Mouse (Mus musculus): Measurements from ENCODE around the gene Tmco4. TPM values are rescaled to one million over a fixed set of nuclear protein-coding genes. Genes with fewer than 3 reads are reported as not detected.

The Tmco4 gene
- polyA plus RNA-seq, 1 experiment from 2014 or later: 0.96 TPM

DNA sequence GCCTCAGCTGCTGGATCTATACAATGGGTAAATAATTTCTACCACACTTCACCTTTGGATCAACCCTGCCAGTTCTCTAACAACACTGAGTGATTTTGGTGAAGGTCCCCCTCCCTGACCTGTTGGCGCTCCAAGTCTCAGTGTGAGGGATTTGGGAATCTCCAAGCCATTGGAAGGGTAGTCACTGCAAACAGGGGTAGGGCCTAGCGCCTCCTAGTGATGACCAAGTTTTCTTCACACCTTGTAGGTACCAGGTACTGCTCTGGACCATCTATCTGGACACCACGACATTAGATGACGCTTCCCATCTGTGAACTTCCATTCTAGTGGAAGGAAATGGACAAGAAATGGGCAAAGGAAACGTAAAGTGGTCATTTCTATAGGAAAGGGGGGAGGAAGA is 103.2 kb downstream of the Tmco4 start:
- H3K9ac ChIP-seq: no peak overlapping the region
- no peaks in the 10 kb centered on the region for H3K36me3 ChIP-seq (replicated peaks)
- no peak for ATAC-seq (ENCODE audit: low FRiP score)
- peaks cover 15% of the 10 kb centered on the region for H3K4me1 ChIP-seq
- peaks cover 68% of the 10 kb centered on the region for H3K27me3 ChIP-seq
- no peak overlapping the region for H3K27ac ChIP-seq
- 15% methylated on average over 5 of the region's 5 CpGs for WGBS
- peak overlapping the region; percentile 53 for H3K4me3 ChIP-seq (replicated peaks)
- H3K4me2 ChIP-seq: peak overlapping the region; percentile 86
- no peaks in the 10 kb centered on the region for H3K9me3 ChIP-seq

DNA sequence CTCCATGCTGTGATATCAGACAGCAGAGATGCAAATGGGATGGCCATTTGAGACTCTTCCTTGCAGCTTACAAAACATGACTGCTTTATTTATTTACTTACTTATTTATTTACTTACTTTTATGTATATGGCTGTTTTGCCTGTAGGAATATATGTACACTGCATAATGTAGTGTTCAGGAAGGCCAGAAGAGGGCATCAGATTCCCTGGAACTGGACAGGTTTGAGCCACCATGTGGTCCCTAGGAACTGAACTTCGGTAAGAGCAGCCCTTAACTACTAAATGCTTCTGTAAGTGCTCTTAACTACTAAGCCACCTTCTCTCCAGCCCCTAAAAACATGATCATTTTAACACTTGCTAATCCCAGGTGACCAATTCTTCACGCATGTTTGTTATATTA is 105.6 kb downstream of the Tmco4 start:
- Histone ChIP-seq H3K4me2 (no peak overlapping the region), H3K27me3 (peaks cover 48% of the 10 kb centered on the region), H3K4me1 (peaks cover 29% of the 10 kb centered on the region), H3K36me3 (replicated peaks) (no peaks in the 10 kb centered on the region), H3K9ac (no peak overlapping the region), H3K9me3 (no peaks in the 10 kb centered on the region), H3K4me3 (replicated peaks) (no peak overlapping the region), H3K27ac (no peak overlapping the region)
- ATAC-seq (ENCODE audit: low FRiP score): no peak
- WGBS: 33% methylated on average over 2 of the region's 2 CpGs

DNA sequence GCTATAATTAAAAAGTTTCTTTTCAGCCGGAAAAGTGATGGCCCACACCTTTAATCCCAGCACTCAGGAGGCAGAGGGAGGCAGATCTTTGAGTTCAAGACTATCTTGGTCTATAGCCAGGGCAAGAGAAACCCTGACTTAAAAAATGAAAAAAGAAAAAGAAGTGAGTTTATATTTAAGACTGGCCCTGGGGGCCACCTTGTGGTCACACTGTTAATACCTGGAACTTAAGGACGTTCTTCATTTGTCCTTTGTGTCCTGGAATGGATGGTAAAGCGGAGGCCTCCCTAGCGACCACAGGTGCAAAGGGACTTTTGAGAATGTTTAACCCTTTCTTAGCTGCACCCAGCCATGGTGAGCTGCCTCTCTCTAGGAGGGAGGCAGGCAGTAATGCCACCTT is 106.0 kb downstream of the Tmco4 start:
- H3K36me3 ChIP-seq (replicated peaks): no peaks in the 10 kb centered on the region
- no peak overlapping the region for H3K4me3 ChIP-seq (replicated peaks)
- H3K4me2 ChIP-seq: no peak overlapping the region
- peaks cover 44% of the 10 kb centered on the region for H3K27me3 ChIP-seq
- 13% methylated on average over 4 of the region's 4 CpGs for WGBS
- no peak overlapping the region for H3K27ac ChIP-seq
- no peak for ATAC-seq (ENCODE audit: low FRiP score)
- no peaks in the 10 kb centered on the region for H3K9me3 ChIP-seq
- H3K9ac ChIP-seq: no peak overlapping the region
- H3K4me1 ChIP-seq: peaks cover 32% of the 10 kb centered on the region

DNA sequence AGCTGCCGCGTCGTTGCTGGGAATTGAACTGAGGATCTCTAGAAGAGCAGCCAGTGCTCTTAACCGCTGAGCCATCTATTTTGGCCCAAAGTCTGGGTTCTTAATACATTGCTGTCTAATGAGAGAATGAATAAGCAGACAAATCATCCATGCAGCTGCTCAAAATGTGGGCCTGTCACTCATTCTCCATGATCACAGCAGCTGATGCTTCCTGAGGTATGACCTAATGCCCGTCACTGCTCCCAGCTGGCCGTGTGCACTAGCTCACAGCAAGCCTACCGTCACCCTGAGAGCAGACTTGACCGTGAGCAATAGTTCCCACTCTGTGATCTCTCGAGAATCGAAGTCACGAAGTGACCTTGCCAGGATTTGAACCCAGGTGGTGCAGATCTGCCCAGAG is 106.8 kb downstream of the Tmco4 start:
- H3K4me3 ChIP-seq (replicated peaks): no peak overlapping the region
- H3K9ac ChIP-seq: no peak overlapping the region
- H3K36me3 ChIP-seq (replicated peaks): no peaks in the 10 kb centered on the region
- 83% methylated on average over 11 of the region's 11 CpGs for WGBS
- peaks cover 31% of the 10 kb centered on the region for H3K4me1 ChIP-seq
- H3K9me3 ChIP-seq: no peaks in the 10 kb centered on the region
- H3K27me3 ChIP-seq: peaks cover 40% of the 10 kb centered on the region
- no peak overlapping the region for H3K4me2 ChIP-seq
- ATAC-seq (ENCODE audit: low FRiP score): no peak
- H3K27ac ChIP-seq: no peak overlapping the region

DNA sequence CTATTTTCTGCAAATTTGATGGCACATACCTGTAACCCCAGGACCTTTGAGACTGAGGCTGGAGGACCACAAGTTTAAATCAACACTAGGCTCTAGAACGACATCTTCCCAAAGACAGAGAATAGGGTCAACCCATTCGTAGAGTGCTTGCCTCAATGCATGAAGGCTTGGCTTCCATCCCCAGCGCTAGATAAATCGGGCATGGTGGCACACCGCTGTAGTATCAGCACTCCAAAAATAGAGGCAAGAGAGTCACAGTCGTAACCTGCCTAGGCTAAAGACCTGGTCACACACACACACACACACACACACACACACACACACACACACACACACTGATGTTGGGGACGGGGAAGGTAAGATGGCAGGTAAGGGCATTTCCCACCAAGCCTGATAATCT is 107.6 kb downstream of the Tmco4 start:
- no peak for ATAC-seq (ENCODE audit: low FRiP score)
- WGBS: 93% methylated on average over 7 of the region's 7 CpGs
- Histone ChIP-seq H3K9me3 (no peaks in the 10 kb centered on the region), H3K36me3 (replicated peaks) (no peaks in the 10 kb centered on the region), H3K4me1 (peaks cover 23% of the 10 kb centered on the region), H3K4me2 (no peak overlapping the region), H3K9ac (no peak overlapping the region), H3K27me3 (peaks cover 40% of the 10 kb centered on the region), H3K4me3 (replicated peaks) (no peak overlapping the region), H3K27ac (no peak overlapping the region)

DNA sequence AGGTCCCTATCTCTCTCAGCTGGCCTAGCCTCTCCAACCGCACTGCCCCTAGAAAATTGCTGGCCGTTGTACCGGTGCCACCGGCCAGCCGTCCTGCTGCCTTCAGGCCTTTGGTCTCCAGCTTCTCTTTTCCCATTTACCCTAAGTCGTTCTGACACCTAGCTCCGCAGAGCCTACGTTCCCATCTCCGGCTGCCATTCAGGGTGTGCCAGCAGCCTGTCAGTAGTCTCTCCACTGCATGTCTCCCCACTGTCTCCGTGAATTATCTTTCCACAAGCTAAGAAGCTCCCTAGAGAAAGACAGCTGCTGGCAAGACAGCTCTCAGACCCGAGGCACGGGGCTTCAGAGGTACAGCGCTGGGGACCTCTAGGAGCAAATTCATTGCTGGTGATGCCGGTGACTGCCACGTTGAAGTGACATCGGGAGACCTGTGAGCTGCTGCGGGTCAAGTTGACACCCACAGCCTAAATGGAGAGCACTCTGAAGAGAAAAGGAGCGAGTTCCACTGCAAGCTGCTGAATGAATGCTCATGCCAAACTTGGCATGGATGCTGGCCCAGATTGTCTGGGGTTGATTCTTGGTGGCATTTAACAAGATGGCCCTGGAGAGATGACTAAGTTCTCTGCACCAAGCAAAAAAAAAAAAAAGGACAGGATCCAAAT is 108.7 kb downstream of the Tmco4 start:
- no peak overlapping the region for H3K9ac ChIP-seq
- no peaks in the 10 kb centered on the region for H3K9me3 ChIP-seq
- 83% methylated on average over 18 of the region's 18 CpGs for WGBS
- peaks cover 18% of the 10 kb centered on the region for H3K4me1 ChIP-seq
- H3K4me3 ChIP-seq (replicated peaks): no peak overlapping the region
- H3K27ac ChIP-seq: 0 out of 2 replicates have a peak overlapping the region, but pooled peaks have one; percentile 31
- H3K27me3 ChIP-seq: peaks cover 31% of the 10 kb centered on the region
- H3K4me2 ChIP-seq: no peak overlapping the region
- H3K36me3 ChIP-seq (replicated peaks): no peaks in the 10 kb centered on the region
- no peak for ATAC-seq (ENCODE audit: low FRiP score)

DNA sequence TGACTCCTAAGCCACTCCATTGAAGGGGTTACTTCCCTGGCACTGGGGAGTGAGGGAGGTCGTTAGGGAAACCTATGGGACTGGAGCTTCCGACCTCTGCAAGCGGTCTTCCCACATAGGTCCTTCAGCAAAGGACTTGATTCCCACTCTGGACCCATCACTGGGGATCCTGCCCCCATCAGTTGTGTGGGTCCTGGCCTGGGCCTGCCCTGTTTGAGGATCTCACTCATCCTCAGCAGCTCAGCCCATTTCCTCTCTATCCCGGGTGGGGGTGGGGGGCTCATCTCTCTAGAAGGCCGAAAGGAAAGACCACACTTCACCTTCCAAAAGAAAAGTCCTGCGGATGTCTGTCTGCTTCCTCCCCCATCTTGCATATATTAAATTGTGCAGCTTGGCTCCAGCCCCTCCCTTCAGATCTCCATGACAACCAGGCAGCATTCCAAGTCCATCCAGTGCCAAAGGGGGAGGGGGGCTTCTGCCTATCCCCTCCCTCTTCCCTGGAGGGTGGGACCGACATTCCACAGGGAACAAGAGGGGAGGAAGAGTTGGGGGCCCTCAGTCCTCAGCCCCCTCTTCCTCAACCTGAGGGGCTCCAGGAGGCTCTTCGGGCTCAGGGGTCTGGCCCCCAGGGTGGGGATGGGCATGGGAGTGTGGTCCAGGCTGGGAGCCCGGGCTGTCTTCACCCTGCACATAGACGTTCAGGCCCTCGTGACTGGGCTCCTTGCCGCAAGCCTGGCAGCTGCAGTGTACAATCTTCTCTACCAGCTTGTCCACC is 110.3 kb downstream of the Tmco4 start:
- peak; percentile 77 for ATAC-seq (ENCODE audit: low FRiP score)
- 0 out of 2 replicates have a peak overlapping the region, but pooled peaks have one; percentile 13 for H3K4me3 ChIP-seq (replicated peaks)
- H3K4me2 ChIP-seq: peak overlapping the region; percentile 48
- peaks cover 19% of the 10 kb centered on the region for H3K27me3 ChIP-seq
- H3K36me3 ChIP-seq (replicated peaks): no peaks in the 10 kb centered on the region
- H3K27ac ChIP-seq: peak overlapping the region; percentile 61; the same call in 1 of the 2 replicates
- H3K9me3 ChIP-seq: no peaks in the 10 kb centered on the region
- peaks cover 18% of the 10 kb centered on the region for H3K4me1 ChIP-seq
- H3K9ac ChIP-seq: 0 out of 2 replicates have a peak overlapping the region, but pooled peaks have one; percentile 14
- 23% methylated on average over 11 of the region's 12 CpGs for WGBS

DNA sequence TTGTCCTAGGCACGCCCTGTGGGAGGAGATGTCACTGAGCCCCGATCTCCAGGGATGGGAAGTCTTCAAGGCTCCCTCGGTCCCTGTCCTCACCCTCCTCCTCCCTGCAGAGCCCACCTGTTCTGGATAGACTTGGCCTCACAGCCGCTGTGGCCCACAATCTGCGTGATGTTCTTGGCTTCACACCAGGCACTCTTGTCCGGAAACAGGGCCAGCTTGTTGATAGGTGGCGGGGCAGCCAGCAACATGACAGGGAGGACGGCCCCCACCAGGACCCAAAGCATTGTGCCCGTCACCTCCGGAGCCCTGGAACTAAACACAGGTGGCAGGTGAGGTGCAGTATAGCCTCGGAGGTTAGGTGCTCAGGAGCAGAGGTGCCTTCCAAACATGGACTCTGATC is 112.6 kb downstream of the Tmco4 start:
- H3K4me3 ChIP-seq (replicated peaks): no peak overlapping the region
- no peak for ATAC-seq (ENCODE audit: low FRiP score)
- no peaks in the 10 kb centered on the region for H3K36me3 ChIP-seq (replicated peaks)
- no peak overlapping the region for H3K9ac ChIP-seq
- H3K27ac ChIP-seq: no peak overlapping the region
- WGBS: 75% methylated on average over 11 of the region's 11 CpGs
- peaks cover 38% of the 10 kb centered on the region for H3K27me3 ChIP-seq
- no peak overlapping the region for H3K4me2 ChIP-seq
- peaks cover 18% of the 10 kb centered on the region for H3K4me1 ChIP-seq
- H3K9me3 ChIP-seq: no peaks in the 10 kb centered on the region

DNA sequence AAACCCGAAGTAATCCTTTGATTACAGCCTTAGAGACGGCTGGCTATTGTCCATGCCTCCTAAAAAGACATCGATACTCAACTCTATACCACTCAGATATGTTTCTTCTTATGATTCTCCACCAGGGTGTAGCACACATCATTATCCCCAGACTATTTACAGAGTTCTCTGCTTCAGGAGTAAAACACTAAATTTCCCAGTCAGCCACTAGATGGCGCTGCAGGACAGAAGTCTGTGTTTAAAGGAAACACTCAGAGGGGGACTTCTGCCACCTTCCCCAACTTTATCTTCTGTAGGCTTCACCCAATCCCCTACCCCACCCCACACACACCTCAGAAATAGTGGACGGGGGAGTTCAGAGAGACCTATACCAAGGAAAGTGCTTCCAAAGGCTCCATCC is 113.3 kb downstream of the Tmco4 start:
- Histone ChIP-seq H3K4me1 (peaks cover 22% of the 10 kb centered on the region), H3K36me3 (replicated peaks) (no peaks in the 10 kb centered on the region), H3K27ac (no peak overlapping the region), H3K4me2 (no peak overlapping the region), H3K4me3 (replicated peaks) (no peak overlapping the region), H3K9me3 (no peaks in the 10 kb centered on the region), H3K27me3 (peaks cover 45% of the 10 kb centered on the region), H3K9ac (no peak overlapping the region)
- 24% methylated on average over 5 of the region's 5 CpGs for WGBS
- no peak for ATAC-seq (ENCODE audit: low FRiP score)

DNA sequence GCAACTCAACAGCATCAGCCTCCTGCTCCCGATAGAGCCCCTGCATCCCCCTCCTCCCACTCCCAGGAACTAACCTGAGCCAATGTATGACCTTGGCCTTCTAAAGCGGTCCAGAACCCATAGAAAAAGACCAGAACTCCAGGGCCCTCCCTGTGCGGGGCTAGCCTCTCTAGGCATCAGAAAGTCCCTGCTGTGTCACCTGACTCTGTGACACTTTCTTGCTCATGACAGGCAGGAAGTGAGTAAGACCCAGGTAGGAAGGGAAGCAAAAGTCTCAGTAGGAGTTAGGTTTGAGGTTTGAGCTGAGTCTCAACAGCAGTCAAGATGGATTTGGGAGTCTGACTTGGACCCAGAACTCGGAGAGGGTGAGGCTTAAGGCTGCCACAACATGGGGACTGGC is 114.3 kb downstream of the Tmco4 start:
- no peaks in the 10 kb centered on the region for H3K36me3 ChIP-seq (replicated peaks)
- H3K4me1 ChIP-seq: peaks cover 31% of the 10 kb centered on the region
- H3K27me3 ChIP-seq: peaks cover 54% of the 10 kb centered on the region
- WGBS: 70% methylated on average over 4 of the region's 4 CpGs
- no peak overlapping the region for H3K4me2 ChIP-seq
- no peak overlapping the region for H3K4me3 ChIP-seq (replicated peaks)
- ATAC-seq (ENCODE audit: low FRiP score): no peak
- H3K9ac ChIP-seq: no peak overlapping the region
- no peaks in the 10 kb centered on the region for H3K9me3 ChIP-seq
- H3K27ac ChIP-seq: no peak overlapping the region

DNA sequence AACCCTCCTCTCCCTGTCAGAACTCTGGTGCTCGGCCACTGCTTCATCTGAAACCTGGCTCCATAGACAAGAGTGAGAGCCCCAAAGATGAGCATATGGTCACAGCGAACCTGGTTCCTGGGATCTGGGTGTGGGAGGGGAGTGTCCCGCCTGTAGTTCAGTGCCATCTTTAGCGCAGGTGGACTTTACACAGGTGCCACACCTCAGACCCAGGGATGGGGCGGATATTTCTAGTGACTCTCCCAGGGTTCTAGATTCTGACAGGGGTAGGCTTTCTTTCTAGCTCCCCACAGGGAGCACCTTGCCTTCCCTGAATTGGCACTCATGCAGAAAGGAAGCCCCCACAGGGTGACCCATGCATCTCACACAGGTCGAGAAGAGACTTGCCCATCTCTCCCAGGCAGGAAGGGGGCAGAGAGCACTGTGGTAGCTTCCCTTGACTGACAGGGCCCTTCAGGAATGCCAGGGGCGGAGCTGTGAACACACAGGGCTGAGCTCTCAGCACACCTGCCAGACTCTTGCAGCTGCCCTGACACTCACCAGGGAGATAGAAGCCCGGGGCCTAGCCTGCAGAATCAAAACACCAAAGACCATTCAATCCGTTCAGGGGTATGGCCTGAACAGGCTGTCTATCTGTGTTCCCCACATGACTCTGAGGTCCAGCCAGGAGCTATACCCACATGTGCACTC is 116.4 kb downstream of the Tmco4 start:
- Histone ChIP-seq H3K27ac (no peak overlapping the region), H3K4me2 (no peak overlapping the region), H3K36me3 (replicated peaks) (no peaks in the 10 kb centered on the region), H3K9ac (no peak overlapping the region), H3K4me1 (peaks cover 28% of the 10 kb centered on the region), H3K4me3 (replicated peaks) (no peak overlapping the region), H3K9me3 (no peaks in the 10 kb centered on the region), H3K27me3 (peaks cover 75% of the 10 kb centered on the region)
- ATAC-seq (ENCODE audit: low FRiP score): no peak
- 60% methylated on average over 9 of the region's 9 CpGs for WGBS

DNA sequence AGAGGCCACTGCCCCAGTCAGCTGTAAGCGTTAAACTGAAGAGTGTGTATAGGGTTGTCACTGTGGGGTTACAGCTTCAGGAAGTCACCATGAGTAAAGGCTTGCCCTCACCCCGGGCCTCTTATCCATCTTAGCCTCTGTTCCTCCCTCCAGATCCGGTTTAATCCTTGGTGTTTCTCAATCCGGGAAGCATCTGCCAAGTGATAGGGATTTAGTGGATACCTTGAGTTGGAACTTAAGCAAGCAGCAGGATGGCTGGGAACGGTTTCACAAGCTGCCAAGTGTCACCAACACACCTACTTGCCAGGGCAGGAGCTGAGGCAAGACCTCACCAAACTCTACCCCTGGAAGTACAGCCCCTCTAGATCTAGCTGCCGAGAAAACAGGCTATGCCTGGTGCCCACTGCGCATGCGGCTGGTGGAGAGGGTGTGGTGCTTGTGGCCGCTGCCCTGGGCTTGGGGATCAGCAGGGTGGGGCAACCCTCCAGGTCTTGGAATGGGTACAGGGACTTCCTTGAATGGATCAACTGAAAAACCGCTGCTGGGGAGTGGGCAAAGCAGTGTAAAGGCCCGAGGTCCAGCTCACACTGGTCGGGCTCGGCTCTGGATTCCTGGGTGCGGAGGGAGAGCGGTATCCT is 117.7 kb downstream of the Tmco4 start:
- Histone ChIP-seq H3K9me3 (no peaks in the 10 kb centered on the region), H3K4me1 (peaks cover 28% of the 10 kb centered on the region), H3K4me2 (no peak overlapping the region), H3K27me3 (peaks cover 75% of the 10 kb centered on the region), H3K4me3 (replicated peaks) (no peak overlapping the region), H3K36me3 (replicated peaks) (no peaks in the 10 kb centered on the region), H3K27ac (no peak overlapping the region), H3K9ac (no peak overlapping the region)
- ATAC-seq (ENCODE audit: low FRiP score): no peak
- WGBS: 72% methylated on average over 15 of the region's 15 CpGs
